Mouse (Mus musculus): ENCODE results near the gene Klhl26.
A peak's percentile ranks its signal among the peaks of the same experiment; 100 is the strongest.

Klhl26 gene

GRCm38 (mm10) chr8:70469295-70469916, 7.4 kb downstream of the Klhl26 start:
- peak; percentile 30 for DNase-seq

DNA sequence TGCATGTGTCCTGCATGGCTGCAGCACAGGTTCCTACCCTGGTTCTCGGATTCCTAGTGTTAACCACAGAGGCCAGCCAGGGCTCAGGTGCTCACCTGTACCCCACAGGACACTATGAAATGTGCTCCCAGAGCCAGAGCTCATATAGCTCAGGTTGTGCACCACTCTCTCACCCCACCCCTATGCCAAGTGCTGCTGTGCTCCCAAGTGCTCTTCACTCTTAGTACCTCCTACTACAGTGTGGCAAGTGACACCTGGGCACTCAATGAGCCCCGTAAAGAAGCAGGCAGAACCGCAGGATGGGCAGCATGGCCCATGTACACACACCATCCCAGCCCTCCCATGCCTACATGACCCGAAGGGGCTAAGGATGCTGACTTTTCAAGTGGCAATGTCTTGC, 8.0 kb downstream of the Klhl26 start:
- DNase-seq = no peak

- DNase-seq = no peak
These were observed 8.9 kb downstream of the Klhl26 start for GRCm38 (mm10) chr8:70467907-70468306.

DNA sequence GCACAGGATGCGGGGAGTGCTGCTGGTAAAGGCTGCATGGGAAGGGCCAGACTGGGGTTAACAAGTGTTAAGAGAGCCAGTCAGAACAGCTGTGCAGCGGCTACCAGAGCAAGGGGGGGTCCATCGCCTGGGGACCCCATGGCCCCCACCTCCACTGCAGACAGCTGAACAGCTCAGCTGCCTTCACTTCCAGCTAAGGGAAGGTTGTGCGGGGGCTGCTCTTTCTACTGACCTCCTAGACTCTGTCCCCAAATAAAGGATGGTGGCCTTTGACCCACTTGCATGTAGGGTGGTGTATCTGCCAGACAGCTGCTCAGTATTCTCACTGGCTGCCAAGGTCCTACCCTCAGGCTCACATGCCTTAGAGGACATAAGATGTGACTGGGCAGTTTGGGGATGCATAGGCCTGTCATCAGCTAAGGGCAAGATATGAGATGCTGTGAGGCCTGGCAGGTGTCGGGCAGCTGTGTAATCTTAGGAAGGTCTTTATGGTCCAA, 9.5 kb downstream of the Klhl26 start:
- DNase-seq = no peak

DNA sequence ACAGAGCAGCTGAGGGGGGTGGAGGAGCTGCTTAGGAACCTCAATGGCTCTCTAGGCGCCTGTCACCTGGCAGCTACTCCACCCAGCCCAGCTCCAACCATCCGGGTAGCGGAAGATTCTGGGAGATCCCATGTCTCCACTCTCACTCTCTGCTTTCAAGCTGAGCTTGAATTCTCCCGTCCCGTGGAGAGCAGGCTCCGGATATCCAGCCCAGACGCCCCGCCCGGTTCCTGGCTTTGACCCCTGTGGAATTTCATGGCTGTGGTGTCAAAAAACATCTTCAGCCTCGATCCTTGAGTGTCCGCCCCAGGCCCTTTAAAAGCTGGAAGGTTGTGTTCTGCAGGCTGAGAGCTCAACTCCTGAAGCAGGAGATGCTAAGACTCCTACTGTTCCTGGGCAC, 10.0 kb downstream of the Klhl26 start:
- peak; percentile 57 for DNase-seq

DNA sequence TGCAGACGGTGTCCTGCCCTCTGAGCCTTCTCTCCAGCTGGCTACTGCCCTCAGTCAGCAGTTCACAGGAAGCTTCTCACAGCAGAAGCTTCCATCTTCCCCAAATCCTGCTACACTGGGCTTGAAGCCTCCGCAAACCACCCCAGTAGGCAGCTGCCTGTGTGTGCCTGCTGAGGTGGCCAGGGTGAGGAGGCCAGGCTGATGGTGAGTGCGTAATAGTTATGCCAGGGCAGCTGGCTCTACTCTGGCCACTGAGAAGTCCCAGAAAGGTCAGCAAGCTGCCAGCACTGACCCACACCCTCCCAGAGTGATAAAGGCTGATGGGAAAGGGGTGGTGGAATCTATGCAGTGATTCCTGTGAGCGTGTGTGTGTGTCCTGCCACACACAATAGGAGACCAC, 10.5 kb downstream of the Klhl26 start:
- no peak for DNase-seq

DNA sequence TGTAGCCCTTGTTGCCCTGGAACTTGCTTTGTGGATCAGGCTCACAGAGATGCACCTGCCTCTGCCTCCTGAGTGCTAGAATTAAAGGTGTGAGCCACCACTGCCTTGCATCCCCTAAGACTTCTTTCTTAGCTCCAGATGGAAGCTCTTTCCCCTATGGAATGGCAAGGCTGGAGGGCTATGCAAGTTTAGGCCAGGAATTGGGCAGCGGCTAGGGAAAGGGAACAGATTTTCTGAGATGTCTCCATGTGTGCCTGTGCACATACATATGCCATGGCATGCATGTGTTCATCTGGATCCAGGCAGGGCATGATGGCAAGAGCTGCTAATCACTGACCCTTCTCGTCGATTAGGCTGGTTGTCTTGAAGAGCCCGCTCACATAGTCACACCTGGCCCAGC, 11.1 kb downstream of the Klhl26 start:
- DNase-seq = no peak

DNA sequence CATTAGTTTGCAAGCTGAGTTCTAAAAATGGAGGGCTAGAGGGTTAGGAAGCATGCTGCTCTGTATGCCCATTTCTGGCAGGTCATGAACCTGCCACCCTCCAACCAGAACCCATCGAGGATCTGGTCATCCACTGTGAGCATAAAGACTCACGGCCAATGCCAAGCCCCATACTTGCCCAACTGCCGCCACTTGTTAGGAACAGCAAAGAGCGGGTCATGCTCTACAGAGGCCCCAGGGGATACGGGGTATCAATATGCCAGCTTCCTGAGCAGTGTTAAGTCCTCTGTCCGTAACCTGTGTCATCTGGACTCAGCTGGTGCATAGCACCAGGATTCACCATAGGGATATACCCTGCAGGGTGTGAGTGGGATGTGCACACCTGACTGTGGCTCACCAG, 12.6 kb downstream of the Klhl26 start:
- no peak for DNase-seq

GRCm38 (mm10) chr8:70463306-70463705, 13.5 kb downstream of the Klhl26 start:
- DNase-seq = peak; percentile 54

GRCm38 (mm10) chr8:70462516-70462813, 14.3 kb downstream of the Klhl26 start:
- DNase-seq = no peak

GRCm38 (mm10) chr8:70461765-70462515, 14.8 kb downstream of the Klhl26 start:
- DNase-seq = no peak

GRCm38 (mm10) chr8:70460606-70461005, 16.2 kb downstream of the Klhl26 start:
- peak; percentile 42 for DNase-seq

DNA sequence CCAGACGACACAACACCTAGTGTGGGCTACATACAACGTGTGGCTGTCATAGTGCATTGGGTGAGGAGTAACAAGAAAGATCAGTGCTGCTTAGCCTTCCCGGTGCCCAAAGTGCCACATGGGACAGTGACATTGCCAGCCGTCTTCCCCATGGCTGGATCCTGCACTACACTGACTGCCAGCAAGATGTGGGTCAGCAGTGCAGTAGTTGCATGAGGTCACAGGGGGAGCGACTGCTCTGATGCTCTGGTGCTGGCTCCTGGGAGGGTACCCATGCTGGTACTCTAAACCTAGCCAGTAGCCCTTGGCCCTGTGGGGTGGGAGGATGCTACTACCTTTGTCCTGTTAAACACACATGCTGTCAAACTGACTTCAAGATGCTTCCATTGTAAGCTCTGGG, 16.6 kb downstream of the Klhl26 start:
- no peak for DNase-seq

DNA sequence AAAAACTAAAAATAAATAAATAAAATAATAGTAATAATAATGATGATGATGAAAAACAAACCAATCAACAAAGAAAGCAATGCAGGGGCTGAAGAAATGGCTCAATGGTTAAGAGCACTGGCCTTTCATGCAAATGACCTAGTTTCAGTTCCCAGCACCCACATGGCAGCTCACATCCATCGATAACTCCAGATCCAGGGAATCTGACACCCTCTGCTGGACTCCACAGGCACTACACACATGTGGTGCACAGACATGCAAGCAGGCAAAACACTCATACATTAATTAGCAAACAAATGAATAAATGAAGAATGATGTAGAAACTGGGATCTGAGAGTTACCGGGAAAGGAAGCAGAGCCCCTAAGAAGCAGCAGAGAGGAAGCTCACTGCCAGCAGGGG, 17.1 kb downstream of the Klhl26 start:
- DNase-seq = no peak

DNA sequence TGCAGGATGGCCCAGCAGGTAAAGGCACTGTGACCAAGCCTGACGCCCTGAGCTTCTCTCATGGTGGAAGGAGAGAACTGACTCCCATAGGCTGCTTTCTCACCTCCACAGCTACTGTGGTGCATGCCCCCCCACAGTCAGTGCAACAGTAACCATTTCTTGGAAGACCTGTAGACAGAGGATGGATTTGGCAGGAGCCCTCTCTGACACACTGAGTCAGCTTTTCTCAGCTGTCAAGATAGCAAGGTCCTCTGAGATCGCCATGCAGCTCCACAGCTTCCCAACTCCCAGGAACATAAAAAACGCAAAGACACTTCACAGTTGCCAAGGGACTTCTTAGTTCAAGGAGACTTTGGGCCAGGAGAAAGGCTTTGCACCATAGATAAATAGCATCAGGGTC, 18.3 kb downstream of the Klhl26 start:
- DNase-seq = no peak

DNA sequence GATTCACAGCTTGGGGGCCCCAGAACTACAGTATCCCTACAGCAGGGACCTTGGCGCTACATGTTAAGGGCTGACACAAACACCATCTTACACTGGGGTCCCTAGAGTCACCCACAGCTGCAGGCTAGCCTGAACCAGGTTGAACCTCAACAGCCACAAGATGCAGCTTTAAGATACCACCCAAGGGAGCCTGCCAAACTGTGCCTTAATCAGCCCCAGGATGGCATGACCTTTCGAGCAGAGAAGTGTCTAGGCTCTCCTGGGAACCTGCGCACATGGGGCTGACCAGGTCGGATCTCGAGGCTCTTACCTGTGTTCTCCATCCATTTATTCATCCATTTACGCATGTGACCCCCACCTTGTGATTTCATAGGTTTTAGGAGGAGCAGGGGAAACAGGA, 18.9 kb downstream of the Klhl26 start:
- DNase-seq = no peak

DNA sequence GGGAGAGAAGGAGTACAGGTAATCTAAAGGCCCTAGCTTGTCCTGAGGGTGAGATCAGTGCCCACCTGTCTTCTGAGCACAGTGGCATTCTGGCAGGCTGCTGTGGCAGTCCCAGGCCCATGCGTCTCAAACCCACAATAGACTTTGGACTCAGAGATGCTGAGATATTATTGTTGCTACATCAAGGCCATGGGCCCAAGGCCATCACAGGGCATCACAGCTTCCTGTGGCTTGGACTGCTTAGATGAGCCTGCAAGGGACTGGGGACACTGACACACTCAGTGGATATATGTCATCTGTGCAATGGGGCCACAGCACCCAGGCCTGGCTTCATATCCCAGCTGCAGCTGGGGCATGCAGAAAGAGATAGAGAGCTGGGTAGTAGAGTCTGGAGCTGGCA, 19.8 kb downstream of the Klhl26 start:
- DNase-seq = no peak

DNA sequence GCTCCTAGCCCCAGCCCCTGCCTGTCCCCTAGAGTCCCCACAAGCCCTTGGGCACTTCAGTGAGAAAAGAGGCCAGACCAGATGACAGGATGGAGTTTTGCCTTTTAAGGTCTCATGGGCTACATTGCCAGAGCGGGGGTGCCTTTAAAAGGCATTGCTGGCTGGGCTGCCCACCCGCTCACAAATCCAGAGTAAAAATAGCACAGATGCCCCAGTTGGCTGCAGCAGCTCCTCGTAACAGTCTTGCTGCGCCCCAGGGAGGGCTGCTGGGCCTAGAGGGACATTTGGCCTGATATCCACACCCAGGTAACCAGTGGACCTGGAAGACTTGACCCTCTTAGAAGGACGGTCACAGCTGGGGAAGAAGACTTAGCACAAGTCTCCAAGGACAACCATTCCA, 22.9 kb downstream of the Klhl26 start:
- peak; percentile 21 for DNase-seq

- no peak for DNase-seq
These were observed 24.4 kb downstream of the Klhl26 start for GRCm38 (mm10) chr8:70452196-70452966.

DNA sequence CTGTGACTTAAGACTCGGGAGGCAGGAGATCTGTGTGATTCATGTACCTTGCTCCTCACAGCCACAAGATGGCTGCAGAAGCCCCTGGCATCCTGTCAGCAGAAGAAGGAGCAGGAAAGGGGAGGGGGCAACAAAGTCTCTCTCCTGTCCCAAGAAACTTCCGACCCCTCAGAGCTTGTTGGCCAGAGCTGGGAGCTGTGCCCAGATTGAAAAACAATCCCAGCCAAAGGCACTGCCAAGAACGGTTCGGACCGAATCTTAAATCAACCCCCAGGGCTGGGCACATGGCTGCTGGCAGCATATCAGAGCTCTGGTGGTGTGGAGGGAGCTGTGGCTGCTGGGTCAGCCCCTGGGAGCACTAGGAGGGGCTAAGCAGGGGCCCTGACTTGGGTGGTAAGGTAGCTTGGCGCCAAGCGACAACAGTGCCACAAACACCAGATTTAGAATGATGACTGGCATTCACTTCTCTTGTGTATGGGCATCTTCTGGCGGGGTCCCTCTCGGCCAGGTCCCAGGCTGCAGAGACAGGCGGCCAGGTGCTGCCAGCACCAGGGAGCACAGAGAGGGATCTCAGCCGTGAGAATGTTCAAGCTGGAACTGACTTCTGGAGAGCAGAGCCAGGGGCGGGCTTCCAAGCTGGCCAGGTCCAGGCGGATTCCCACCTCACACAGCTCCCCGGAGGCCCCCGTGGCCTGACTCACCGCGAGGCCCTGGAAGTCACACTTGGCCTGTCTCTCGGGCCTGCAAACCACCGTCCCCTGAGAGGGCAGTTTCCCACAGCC, 28.9 kb downstream of the Klhl26 start:
- peak; percentile 53 for DNase-seq

DNA sequence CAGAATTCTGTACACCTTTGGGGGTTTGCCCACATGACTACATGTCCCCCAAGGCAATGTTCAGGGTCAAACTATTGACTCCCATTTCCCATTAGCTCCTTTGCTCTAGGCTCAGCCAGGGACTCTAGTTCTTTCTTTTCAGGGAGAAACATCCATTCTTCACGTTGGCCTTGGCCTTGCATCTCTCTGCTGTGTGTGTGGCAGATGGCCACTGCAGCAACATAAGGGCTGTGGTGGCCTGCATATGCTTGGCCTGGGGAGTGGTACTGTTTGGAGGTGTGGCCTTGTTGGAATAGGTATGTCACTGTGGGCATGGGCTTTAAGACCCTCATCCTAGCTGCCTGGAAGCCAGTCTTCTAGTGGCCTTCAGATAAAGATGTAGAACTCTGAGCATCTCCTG, 30.8 kb downstream of the Klhl26 start:
- DNase-seq = no peak

DNA sequence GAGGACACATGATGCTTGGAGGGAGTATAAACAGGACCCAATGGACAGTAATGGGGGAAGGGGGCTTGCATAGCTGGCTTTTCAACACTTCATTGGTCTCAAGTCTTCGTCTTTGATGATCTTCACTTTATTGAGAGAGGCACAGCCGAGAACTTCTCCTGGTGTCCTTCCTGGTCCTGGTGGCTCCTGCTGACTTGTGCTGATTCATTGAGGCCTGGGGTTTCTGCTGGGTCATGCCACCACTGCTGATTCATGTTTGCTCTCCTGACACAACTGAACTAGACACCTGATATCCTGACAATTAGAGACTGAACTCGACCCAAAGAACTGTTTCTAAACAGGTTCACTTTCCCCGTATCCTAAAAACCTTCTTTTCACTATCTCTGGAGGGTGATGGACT, 33.4 kb downstream of the Klhl26 start:
- DNase-seq = no peak

DNA sequence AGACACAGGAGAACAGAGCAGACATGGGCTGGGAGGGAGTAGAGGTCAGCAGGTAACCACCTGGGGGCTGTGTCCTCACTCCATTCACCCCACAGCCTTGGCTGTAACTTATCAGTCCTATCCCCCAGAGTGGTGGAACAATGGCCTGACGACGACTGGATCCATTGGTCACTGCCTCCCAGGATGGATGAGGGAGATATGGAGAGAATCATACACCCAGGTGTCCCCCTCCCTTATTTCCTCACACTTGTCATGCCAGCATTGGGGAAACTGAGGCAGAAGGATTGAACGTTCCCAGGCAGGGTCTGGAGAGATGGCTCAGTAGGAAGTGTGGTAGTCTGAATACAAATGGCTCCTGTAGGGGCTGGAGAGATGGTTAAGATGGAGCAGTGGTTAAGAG, 35.2 kb downstream of the Klhl26 start:
- no peak for DNase-seq

Measured in lung, postnatal 10 days (tissue).